Mouse (Mus musculus): ENCODE results near the gene Ap1m2. TPM values are rescaled to one million over a fixed set of nuclear protein-coding genes. Genes with fewer than 3 reads are reported as not detected.

The Ap1m2 gene
- total and polyA plus RNA-seq, 3 experiments: 0.16 TPM; not detected in 2

GRCm38 (mm10) chr9:21351702-21352377 is 39.7 kb upstream of the Ap1m2 start:
- ATAC-seq (ENCODE audit: extremely low read depth, insufficient number of reproducible peaks, low FRiP score, poor library complexity, severe bottlenecking): no peak
- no peak for TF ChIP-seq GATA1 (IDR thresholded peaks at IDR 0.05; ENCODE audit: borderline replicate concordance, low read length)
- TF ChIP-seq GATA2 (IDR thresholded peaks at IDR 0.05; ENCODE audit: borderline replicate concordance, low read depth, low read length): no peak
- TF ChIP-seq POLR2AphosphoS5 (IDR thresholded peaks at IDR 0.05; ENCODE audit: insufficient replicate concordance, low read depth, low read length): no peak
- TF ChIP-seq CTCF (IDR thresholded peaks at IDR 0.05; ENCODE audit: low read depth, low read length): no peak
- TF ChIP-seq TAL1 (conservative IDR thresholded peaks at IDR 0.05; ENCODE audit: low read depth, low read length): no peak
- Histone ChIP-seq H3K27me3 (ENCODE audit: insufficient read depth, low read length) (no peaks in the 10 kb centered on the region), H3K4me3 (ENCODE audit: low read depth, low read length) (peak overlapping the region; percentile 63), H3K36me3 (replicated peaks) (peaks cover 67% of the 10 kb centered on the region), H3K4me1 (ENCODE audit: insufficient read depth, low read depth, low read length) (peaks cover 49% of the 10 kb centered on the region), H3K9me3 (replicated peaks) (no peaks in the 10 kb centered on the region)
- no peak for DNase-seq (ENCODE audit: low spot score)

DNA sequence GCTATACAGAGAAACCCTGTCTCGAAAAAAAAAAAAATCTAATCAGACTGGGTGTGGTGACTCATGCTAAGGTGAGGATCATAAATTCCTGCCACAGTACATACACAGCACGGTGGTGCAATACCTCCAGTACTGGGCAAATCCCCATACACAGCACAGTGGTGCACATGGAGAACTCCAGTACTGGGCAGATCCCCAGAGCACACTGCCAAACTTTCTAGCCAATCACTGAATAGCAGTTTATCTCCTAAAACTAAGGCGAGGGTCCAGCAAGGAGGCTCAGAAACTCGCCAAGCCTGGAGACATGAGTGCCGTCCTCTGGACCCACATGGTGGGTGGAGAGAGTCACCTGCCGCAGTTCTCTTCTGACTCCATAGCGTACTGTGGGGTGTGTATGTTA is 39.0 kb upstream of the Ap1m2 start:
- DNase-seq (ENCODE audit: low spot score) (no peak), ATAC-seq (ENCODE audit: extremely low read depth, insufficient number of reproducible peaks, low FRiP score, poor library complexity, severe bottlenecking) (no peak)
- H3K36me3 ChIP-seq (replicated peaks): peaks cover 73% of the 10 kb centered on the region
- H3K27me3 ChIP-seq (ENCODE audit: insufficient read depth, low read length): no peaks in the 10 kb centered on the region
- peaks cover 49% of the 10 kb centered on the region for H3K4me1 ChIP-seq (ENCODE audit: insufficient read depth, low read depth, low read length)
- no peaks in the 10 kb centered on the region for H3K9me3 ChIP-seq (replicated peaks)
- no peak overlapping the region for H3K4me3 ChIP-seq (ENCODE audit: low read depth, low read length)
- TF ChIP-seq TAL1 (conservative IDR thresholded peaks at IDR 0.05; ENCODE audit: low read depth, low read length) (no peak), POLR2AphosphoS5 (IDR thresholded peaks at IDR 0.05; ENCODE audit: insufficient replicate concordance, low read depth, low read length) (no peak), GATA2 (IDR thresholded peaks at IDR 0.05; ENCODE audit: borderline replicate concordance, low read depth, low read length) (no peak), GATA1 (IDR thresholded peaks at IDR 0.05; ENCODE audit: borderline replicate concordance, low read length) (no peak), CTCF (IDR thresholded peaks at IDR 0.05; ENCODE audit: low read depth, low read length) (no peak)

DNA sequence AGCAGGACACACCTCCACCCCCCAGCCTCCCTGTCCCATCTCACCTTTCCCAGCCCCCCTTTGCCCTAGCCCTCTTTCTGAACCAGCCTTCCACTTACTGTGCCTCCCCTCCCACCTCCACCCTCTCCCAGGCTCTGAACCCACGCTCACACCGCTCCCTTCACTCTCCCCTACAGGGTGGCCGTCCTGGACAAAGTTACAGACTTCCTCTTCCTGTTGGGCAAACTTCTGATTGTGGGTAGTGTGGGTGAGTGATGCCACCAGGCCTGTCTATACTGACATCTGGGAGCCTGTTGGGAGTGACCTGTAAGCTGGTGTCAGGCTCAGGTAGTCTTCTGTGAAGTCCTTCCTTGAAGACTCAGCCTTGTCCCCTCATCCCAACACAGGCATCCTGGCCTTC is 36.0 kb upstream of the Ap1m2 start:
- TF ChIP-seq GATA2 (IDR thresholded peaks at IDR 0.05; ENCODE audit: borderline replicate concordance, low read depth, low read length) (no peak), GATA1 (IDR thresholded peaks at IDR 0.05; ENCODE audit: borderline replicate concordance, low read length) (no peak), TAL1 (conservative IDR thresholded peaks at IDR 0.05; ENCODE audit: low read depth, low read length) (no peak), POLR2AphosphoS5 (IDR thresholded peaks at IDR 0.05; ENCODE audit: insufficient replicate concordance, low read depth, low read length) (no peak), CTCF (IDR thresholded peaks at IDR 0.05; ENCODE audit: low read depth, low read length) (no peak)
- DNase-seq (ENCODE audit: low spot score) (no peak), ATAC-seq (ENCODE audit: extremely low read depth, insufficient number of reproducible peaks, low FRiP score, poor library complexity, severe bottlenecking) (no peak)
- H3K9me3 ChIP-seq (replicated peaks): no peaks in the 10 kb centered on the region
- peaks cover 80% of the 10 kb centered on the region for H3K36me3 ChIP-seq (replicated peaks)
- no peaks in the 10 kb centered on the region for H3K27me3 ChIP-seq (ENCODE audit: insufficient read depth, low read length)
- no peak overlapping the region for H3K4me3 ChIP-seq (ENCODE audit: low read depth, low read length)
- H3K4me1 ChIP-seq (ENCODE audit: insufficient read depth, low read depth, low read length): peaks cover 34% of the 10 kb centered on the region

- no peak for ATAC-seq (ENCODE audit: extremely low read depth, insufficient number of reproducible peaks, low FRiP score, poor library complexity, severe bottlenecking)
- no peak for DNase-seq (ENCODE audit: low spot score)
- Histone ChIP-seq H3K4me1 (ENCODE audit: insufficient read depth, low read depth, low read length) (peaks cover 20% of the 10 kb centered on the region), H3K36me3 (replicated peaks) (peaks cover 88% of the 10 kb centered on the region), H3K27me3 (ENCODE audit: insufficient read depth, low read length) (no peaks in the 10 kb centered on the region), H3K4me3 (ENCODE audit: low read depth, low read length) (no peak overlapping the region), H3K9me3 (replicated peaks) (no peaks in the 10 kb centered on the region)
- TF ChIP-seq CTCF (IDR thresholded peaks at IDR 0.05; ENCODE audit: low read depth, low read length) (no peak), POLR2AphosphoS5 (IDR thresholded peaks at IDR 0.05; ENCODE audit: insufficient replicate concordance, low read depth, low read length) (no peak), TAL1 (conservative IDR thresholded peaks at IDR 0.05; ENCODE audit: low read depth, low read length) (no peak), GATA1 (IDR thresholded peaks at IDR 0.05; ENCODE audit: borderline replicate concordance, low read length) (no peak)
These were observed 34.7 kb upstream of the Ap1m2 start for GRCm38 (mm10) chr9:21346627-21347365.

GRCm38 (mm10) chr9:21340411-21340810 is 28.3 kb upstream of the Ap1m2 start:
- DNase-seq (ENCODE audit: low spot score): no peak
- TF ChIP-seq TAL1 (conservative IDR thresholded peaks at IDR 0.05; ENCODE audit: low read depth, low read length) (no peak), POLR2AphosphoS5 (IDR thresholded peaks at IDR 0.05; ENCODE audit: insufficient replicate concordance, low read depth, low read length) (no peak), GATA1 (IDR thresholded peaks at IDR 0.05; ENCODE audit: borderline replicate concordance, low read length) (no peak), CTCF (IDR thresholded peaks at IDR 0.05; ENCODE audit: low read depth, low read length) (no peak), GATA2 (IDR thresholded peaks at IDR 0.05; ENCODE audit: borderline replicate concordance, low read depth, low read length) (no peak)
- no peak overlapping the region for H3K4me3 ChIP-seq (ENCODE audit: low read depth, low read length)
- H3K27me3 ChIP-seq (ENCODE audit: insufficient read depth, low read length): no peaks in the 10 kb centered on the region
- H3K4me1 ChIP-seq (ENCODE audit: insufficient read depth, low read depth, low read length): peaks cover 7% of the 10 kb centered on the region
- no peaks in the 10 kb centered on the region for H3K9me3 ChIP-seq (replicated peaks)
- H3K36me3 ChIP-seq (replicated peaks): peaks cover 70% of the 10 kb centered on the region
- no peak for ATAC-seq (ENCODE audit: extremely low read depth, insufficient number of reproducible peaks, low FRiP score, poor library complexity, severe bottlenecking)

DNA sequence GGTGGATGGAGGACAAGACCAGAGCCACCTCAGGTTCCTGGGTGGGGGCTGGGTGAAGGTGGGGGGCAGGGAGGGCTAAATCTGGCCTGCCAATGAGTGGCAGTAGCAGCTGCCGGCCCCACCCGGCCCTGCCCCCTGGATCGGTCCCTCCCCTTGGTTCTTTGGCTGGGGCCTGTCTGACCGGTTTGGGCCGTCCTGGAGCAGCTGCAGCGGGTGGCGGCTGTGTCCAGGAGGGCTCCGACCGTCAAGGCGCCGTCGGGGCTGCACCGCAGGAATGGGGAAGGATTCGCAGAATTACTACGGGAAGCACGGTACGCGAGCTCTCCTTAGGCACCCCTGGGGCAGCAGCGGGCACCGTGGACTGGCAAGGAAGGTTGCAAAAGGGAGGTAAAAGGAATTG is 25.5 kb upstream of the Ap1m2 start:
- peaks cover 15% of the 10 kb centered on the region for H3K4me1 ChIP-seq (ENCODE audit: insufficient read depth, low read depth, low read length)

More for the DNA sequence above, 25.5 kb upstream of the Ap1m2 start:
- no peak for ATAC-seq (ENCODE audit: extremely low read depth, insufficient number of reproducible peaks, low FRiP score, poor library complexity, severe bottlenecking)
- no peaks in the 10 kb centered on the region for H3K9me3 ChIP-seq (replicated peaks)
- DNase-seq (ENCODE audit: low spot score): no peak
- no peaks in the 10 kb centered on the region for H3K27me3 ChIP-seq (ENCODE audit: insufficient read depth, low read length)
- TF ChIP-seq TAL1 (conservative IDR thresholded peaks at IDR 0.05; ENCODE audit: low read depth, low read length) (no peak), GATA2 (IDR thresholded peaks at IDR 0.05; ENCODE audit: borderline replicate concordance, low read depth, low read length) (no peak), GATA1 (IDR thresholded peaks at IDR 0.05; ENCODE audit: borderline replicate concordance, low read length) (no peak), POLR2AphosphoS5 (IDR thresholded peaks at IDR 0.05; ENCODE audit: insufficient replicate concordance, low read depth, low read length) (no peak), CTCF (IDR thresholded peaks at IDR 0.05; ENCODE audit: low read depth, low read length) (no peak)
- H3K4me3 ChIP-seq (ENCODE audit: low read depth, low read length): no peak overlapping the region
- peaks cover 46% of the 10 kb centered on the region for H3K36me3 ChIP-seq (replicated peaks)
